Mouse (Mus musculus): ENCODE results near the gene Rtl5.

Gene Rtl5

DNA sequence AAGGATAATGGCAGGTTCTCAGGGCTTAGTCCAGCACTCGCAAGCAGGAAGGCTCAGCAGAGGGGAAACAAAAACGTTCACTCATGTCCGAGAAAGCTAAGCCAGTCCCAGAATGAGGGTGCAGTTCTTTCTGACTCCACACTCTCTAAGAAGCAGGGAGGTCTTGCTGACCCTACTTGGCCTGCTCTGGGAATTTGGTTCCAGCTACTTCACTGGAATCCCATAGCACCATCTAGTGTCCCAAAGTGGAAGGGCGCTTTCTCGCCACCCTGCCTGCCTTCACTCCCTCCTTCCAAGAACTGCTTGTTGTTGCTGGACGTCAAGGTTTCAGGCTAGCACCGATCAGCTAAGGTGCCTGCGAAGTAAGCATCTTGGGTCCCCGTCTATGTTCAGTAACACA lies 5.0 kb downstream of the Rtl5 start:
- peak; percentile 49 for DNase-seq (ENCODE audit: low read depth, low spot score)

DNA sequence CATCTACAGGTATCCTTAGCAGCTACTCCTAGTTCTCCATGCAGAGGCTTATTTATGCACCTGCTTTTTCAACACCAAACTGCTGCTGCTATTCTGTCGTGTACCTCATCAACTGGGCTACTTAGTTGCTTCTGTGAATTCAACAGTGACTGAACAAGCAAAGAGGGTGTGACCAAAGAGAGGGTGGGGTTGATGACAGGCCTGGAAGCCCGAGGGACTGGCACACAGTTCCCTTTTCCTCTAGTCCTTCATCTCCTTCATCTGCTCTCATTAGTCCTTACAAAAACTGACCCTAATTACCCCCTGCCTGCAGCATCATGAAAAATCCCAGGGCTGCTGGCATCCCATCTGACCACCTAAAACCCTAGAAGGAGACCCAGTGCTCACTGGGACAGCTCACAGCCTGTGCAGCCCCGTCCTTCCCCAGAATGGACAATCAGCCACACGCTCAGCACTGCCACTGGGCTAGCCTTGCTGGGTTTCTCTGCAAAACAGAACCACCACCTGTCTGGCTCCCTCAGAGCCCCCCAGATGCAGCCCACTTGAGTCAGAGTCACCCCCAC lies 5.8 kb downstream of the Rtl5 start:
- DNase-seq (ENCODE audit: low read depth, low spot score), result no peak

DNA sequence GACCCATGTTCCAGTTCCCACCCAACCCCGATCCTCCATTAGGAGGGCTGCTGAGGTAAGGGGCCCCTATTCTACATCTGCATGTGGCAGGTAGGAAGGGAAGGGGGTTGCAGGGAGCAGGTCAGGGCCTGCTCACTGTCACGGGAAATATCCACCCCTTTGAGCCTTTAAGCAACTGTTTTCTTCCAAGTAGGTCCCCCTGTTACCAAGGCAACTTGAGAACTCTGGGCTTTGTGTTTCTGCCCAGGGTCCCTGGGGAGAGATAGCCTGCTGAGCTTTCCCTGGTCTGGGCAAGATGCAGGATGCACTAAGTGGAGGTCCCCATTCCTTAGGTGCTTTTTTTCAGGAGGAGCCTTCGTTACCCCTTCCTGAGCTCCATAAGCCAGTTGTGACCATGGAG lies 7.0 kb downstream of the Rtl5 start:
- no peak for DNase-seq (ENCODE audit: low read depth, low spot score)

DNA sequence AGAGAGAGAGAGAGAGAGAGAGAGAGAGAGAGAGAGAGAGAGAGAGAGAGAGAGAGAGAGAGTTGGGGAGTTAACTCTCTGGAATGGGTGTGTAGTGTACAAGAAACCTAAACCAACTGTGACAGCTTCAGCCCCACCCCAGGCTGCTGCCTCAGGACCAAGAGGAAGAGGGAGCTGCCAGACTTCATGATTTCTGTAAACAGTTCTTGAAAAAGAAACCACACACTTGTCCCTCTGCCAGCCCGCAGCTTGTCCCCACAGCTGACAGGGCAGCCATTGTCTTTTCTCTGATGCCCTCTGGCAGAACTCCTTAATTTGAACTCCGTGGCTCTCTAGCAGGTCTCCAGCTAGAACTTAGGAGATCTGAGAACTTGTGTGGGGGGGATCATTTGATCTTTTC lies 10.2 kb downstream of the Rtl5 start:
- DNase-seq (ENCODE audit: low read depth, low spot score), result peak; percentile 46

DNA sequence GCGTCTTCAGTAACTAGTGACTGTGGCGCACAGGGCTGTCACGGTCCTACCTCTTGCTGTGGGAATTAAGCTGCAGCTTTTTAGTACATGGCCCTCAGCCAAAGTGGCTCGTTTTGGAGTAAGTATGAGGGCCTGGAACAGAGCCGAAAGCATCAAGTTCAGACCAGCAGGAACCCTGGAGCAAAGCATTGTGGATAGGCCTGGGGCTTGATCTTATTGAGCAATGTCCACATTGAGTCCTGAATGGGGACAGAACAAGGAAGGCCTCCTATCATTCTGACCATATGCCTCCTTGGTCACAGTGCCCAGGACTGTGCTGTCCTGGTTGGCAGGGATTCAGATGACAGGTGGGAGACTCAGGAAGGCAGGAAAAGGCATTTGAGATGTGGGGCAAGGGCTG lies 10.9 kb downstream of the Rtl5 start:
- DNase-seq (ENCODE audit: low read depth, low spot score), result no peak

DNA sequence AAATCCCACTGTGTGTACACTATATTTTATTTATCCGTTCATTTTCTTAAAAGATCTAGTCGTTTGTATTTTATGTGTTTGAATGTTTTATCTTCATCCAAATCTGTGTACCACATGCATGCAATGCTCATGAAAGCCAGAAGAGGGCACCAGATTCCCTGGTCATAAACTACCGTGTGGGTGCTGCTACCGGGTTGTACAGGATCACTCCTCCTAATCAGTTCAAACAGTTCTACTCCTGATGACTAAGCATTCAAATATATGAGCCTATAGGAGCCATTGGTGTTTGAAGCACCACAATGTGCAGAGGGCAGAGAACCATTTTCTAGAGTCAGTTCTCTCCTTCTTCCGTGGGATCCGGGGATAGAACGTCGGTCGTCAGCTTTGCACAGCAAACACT lies 11.7 kb downstream of the Rtl5 start:
- DNase-seq (ENCODE audit: low read depth, low spot score), result peak; percentile 57

DNA sequence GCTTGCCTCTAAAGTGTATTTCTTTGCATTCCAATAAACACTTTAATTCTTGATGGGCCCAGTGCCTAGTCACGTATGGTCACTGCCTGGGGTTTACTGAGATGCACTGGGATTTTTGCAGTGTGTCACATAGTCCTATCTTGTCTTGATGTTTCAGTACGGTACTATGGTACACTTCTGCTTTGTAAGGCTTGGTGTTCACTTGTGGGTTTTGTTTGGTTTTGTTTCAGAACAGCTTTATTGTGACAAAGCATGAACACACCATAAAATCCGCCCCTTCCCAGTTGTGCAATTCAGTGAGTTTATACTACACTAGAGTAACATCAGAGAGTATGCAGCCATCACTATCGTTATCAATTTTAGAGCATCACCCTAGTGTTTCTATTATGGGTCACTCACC lies 17.1 kb downstream of the Rtl5 start:
- no peak for DNase-seq (ENCODE audit: low read depth, low spot score)

DNA sequence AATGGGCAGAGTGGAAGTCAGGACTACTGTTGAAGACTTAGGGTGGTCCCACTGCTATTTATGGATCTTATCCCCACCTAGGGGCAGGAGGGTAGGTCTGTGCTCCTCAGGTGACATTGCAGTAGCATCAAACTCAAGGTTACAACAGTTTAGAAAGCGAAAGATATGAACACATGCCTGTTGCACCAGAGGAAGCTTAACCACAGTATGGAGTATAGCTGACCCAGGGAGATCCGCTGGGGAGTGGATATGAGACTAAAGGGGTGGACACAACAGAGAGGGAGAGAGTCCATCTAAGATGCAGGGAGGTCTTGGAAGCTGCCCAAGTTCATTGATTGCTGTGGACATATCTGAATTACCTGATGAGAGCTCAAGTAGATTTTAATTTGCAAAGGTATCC lies 17.7 kb downstream of the Rtl5 start:
- no peak for DNase-seq (ENCODE audit: low read depth, low spot score)

DNA sequence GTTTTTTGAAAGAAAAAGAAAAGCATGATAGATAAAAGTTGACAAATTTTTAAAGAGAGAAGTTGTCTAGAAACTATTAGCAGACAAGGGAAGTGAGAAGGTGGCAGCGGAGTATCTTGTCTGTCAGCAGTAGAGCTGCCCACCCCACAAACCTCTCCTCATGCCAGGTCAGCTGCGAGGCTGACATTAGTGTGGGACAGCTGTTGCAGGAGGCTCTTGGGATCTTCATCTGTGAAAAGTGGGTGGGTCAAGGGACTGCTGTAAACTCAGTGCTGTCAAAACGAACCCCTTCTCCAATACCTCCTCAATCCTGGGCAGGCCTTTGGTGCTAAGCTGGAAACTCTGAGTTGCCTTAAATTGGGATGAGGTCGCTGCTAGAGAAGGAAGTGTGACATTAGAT lies 19.9 kb downstream of the Rtl5 start:
- no peak for DNase-seq (ENCODE audit: low read depth, low spot score)

DNA sequence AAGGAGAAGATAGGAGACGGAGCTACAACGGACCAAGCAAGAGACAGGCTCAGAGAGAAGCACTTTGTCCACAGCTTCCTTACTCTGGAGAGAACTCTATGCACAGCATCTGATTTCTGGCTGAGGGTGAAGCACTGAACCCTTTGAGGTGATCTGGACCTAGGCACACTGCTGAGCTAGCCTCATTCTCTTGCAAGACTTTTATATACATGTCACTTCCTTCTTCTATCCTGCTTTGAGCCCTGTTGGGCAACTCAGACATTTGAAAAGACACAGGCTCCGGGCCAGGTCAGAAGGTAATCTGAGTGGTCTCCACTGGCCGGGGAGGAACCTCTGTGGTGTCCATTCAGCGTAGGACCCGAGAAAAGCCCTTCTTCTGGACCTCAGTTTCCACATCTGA lies 20.6 kb downstream of the Rtl5 start:
- no peak for DNase-seq (ENCODE audit: low read depth, low spot score)

DNA sequence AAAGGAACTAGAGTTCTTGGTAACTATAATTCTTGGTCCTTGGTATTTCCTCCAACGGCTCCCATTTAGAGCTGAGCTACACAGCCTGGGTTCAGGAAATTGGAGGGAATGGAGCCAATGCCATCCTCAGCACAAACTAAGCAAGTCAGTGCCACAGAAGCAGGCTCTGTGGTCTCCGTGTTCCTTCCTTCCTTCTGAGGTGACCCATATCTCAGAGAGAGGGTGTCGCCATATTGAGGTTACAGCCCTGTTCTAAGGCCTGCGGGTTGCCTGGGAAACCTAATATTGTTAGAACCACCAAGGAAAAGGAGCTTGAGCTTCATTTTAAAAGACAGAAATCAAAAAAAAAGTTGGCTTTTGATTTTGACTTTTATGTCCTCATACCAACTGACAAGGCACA lies 28.7 kb downstream of the Rtl5 start:
- peak; percentile 58 for DNase-seq (ENCODE audit: low read depth, low spot score)

DNA sequence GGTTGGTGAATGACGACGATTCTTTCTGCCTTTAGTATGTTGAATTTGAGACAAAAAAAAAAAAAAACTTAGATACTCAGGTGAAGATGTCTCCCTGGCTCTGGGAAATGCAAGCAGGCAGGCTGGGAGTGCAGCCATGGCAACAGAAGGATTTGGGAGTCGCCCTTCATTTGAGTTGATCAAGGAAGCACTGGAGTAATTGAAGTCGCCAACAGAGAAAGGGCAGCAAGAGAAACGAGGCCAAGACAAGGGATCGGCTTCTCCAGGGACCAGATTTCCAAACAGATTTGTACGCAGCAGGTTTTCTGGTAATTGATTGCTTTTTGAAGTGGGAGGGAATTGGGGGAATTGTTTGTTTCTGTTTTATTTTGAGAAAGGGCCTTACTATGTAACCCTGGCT lies 29.5 kb downstream of the Rtl5 start:
- DNase-seq (ENCODE audit: low read depth, low spot score), result no peak

DNA sequence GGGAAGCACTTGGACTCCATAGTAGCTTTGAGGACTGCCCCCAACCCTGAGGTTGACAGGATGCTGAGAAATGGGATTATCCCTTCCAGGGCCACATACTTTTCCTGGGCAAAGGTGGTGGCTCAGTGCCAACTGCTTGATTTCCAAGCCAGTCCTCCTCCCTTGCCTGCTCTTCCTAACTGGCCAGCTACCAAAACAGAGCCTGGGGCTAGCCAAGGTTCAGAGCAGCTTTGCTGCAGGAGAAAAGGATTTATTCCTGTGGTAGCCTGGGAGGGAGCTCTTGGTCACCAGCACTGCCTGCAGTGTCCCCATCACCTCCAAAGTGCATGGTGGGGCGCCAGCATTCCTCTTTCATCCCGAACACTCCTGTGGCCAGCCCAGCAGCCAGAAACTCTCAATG lies 33.6 kb downstream of the Rtl5 start:
- no peak for DNase-seq (ENCODE audit: low read depth, low spot score)

DNA sequence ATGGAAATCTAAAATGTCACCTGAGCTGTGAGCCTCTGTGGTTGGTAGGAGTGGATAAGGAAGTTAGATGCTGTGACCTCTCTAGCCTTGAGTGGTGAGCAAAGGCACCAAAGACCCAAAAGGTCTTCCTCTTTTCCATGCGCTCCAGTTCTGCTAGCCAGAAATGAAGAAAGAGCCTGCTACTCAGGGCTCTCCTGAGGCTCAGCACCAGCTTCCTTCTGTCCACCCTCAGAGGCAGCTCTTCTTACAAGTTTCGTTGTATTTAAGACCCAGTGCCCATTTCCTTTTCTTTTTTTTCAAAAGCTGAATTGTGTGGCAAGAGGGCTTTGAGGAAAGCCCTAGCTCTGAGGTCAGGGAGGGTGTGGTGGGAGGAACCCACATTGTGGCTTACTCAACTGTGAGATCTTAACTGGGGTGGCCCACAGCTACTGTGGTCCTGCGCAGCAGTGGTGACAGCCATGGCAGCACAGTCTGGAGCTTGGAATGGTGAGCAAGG lies 34.2 kb downstream of the Rtl5 start:
- DNase-seq (ENCODE audit: low read depth, low spot score), result peak; percentile 59

DNA sequence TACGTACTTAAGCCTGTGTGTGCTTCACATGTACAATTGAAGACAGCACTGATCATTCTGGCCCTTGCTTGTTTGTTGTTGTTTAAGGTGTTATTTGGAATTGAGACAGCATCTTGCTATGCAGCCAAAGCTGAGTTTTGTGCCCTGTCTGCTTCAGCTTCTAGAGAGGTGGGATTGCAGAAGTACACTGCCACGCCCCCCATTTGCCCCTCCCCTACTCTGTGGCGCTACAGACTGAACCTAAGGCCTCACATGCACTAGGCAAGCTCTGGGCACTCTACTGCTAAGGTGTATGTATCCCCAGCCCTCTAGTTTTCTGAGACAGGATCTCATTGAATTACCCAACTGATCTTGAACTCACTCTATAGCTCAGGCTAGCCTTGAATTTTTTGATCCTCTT lies 35.4 kb downstream of the Rtl5 start:
- no peak for DNase-seq (ENCODE audit: low read depth, low spot score)

DNA sequence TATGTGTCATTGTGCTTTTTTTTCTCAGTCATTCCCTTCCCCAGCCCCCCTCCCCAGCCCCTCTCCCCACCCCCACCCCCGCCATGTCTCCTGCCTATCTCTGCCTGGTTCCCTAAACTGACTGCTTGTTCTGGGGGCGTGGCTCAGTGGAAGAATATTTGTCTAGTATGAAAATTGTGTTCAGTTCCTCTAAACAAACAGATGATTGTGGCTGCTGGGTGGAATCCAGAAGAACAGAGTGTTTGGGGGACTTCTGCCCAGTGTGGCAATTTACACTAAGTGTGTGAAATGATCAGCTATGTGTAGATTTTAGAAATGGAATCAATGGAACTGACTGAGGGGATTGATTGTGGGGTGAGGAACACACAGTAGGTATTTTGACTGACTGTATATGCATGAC lies 37.5 kb downstream of the Rtl5 start:
- no peak for DNase-seq (ENCODE audit: low read depth, low spot score)

DNA sequence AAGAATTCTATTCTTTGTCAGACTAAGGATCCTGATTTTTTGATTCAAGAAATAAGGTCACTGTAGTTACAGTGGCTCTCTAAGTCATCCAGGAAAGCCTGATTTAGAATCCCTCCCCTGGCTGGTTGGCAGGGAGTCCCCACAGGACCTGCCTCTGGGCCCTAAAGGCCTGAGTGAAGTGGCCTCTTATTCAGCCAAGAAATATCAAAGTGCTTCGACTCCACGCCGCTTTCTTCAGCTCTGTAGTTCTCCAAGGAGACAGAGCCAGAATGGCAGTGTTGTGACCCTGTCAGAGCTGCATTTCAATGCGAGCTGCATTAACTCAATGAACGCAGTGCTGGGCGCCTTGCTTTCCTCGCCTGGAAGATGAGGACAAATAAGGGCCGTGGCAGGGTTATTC lies 38.7 kb downstream of the Rtl5 start:
- DNase-seq (ENCODE audit: low read depth, low spot score), result no peak

DNA sequence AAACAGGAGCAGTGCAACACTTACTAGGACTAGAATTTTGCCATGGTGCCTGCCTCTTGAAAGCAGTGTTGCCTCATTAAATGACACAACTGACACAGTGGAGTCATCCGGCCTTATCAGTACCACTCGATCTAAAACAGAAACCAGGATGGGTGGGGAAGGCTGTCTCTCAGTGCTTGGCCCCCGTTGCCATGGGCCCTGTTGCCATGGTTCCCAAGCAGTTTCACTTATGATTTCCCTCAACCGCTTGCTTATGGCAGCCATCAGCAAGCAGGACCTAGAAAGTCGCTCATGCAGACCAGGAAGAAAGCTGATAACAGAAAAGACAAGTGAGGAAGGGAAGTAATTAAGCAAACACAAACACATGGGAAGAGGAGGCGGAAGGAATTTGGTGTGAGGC lies 39.3 kb downstream of the Rtl5 start:
- peak; percentile 89 for DNase-seq (ENCODE audit: low read depth, low spot score)

DNA sequence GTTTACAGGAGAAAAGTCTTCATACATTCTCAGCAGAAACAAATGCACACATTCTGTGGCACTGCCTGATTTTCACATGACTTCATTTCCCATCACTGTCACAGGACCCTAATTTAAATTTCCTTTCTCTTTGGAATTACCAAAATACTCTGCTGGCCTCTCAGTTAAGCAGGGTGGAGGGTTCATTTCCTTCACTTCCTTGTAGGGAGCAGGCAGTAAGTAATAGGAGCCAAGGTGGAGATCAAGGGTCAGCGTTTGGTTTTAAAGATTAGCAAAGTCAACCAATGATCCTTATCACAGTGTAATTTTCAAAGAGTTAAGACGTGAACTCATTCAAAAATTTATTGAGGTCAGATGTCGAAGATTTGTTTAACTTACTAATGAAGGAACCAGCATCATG lies 46.1 kb downstream of the Rtl5 start:
- no peak for DNase-seq (ENCODE audit: low read depth, low spot score)

DNA sequence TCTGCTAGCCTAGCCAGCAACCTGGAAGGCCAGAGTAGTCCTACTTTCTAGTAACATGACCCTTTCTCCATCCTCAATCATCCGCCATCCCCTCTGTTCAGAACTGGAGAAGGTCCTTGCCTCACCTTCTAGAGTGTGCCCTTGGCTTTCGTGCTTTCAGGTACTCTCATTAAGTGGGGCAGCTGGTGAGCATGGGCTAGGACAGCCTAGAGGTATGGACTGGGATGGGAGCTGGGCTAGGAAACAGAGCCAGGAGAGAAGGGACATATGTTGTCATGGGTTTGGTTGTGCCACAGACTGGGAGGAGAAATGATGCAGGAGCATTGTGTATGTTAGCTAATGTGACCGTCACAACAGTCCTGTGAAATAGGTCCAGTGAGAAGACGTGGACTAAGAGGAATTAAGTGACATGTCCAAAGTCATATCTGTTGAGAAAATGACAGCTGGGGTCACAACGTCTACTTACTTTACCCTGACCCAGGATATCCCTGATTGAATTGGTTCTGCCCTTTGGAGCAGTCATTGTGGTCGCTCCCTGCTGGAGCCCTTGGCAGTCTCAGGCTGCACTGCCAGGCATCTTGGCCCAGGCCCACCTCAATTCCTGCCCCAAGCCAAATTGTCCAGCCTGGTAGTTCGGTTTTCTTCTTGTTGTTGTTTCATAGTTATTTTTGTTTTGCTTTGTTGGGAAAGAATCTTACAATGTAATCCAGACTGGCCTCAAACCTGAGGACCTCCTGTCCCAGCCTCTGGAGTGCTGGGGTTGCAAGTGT lies 51.4 kb downstream of the Rtl5 start:
- no peak for DNase-seq (ENCODE audit: low read depth, low spot score)

DNA sequence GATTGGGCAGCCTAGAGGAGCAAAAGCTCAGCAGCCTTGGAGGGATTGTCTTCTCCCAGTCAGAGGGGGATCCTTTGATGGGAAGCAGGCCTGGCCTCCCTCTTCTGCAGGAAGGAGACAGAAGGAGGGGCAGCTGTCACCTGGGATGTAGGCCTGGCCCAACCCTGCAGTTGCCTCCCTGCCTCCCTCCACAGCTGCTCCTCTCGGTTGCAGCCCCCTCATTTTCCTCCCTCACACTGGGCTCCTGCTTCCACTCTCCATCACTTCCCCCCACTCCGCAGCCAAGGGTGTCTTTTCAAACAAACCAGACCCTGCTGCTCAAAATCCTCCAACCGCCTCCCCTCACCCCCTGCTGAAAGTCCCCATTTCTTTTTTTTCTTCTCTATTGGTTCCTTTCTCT lies 52.2 kb downstream of the Rtl5 start:
- DNase-seq (ENCODE audit: low read depth, low spot score), result no peak

DNA sequence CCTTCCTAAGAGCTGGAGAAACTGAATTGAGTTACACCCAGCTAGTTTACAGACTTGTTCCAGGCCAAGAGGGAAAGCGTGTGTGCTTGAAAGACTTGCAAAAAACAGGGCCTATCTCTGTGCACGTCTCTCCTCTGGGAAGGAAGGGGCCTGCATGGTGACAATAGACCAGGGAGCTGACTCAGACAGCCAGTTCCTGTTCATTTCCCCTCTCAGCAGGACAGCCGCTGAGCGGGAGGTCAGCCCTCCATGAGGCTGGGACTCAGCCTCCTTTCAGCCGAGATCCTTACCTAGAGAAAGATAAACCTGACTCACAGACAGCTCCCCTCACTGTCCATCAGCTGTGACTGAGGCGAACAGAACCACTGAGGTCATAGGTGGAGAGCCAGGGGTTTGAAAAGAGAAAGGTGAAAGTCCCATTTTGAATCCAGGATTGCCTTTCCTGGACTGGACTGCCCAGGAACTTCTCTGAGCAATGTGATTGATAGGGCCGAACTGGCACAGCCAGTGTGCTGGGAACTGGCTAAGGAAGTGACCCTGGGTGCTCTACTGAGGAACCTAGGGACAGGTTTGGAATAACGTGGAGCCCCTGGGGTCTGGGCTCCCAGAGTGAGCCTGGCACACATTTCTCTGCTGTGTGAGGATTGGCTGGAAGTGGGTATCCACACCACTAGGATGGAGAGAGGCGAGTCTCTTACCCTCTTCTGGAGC lies 53.7 kb downstream of the Rtl5 start:
- no peak for DNase-seq (ENCODE audit: low read depth, low spot score)
